Mouse (Mus musculus) heart, adult 10 weeks (tissue): ENCODE results near the gene Malrd1. TPM values are rescaled to one million over a fixed set of nuclear protein-coding genes. Genes with fewer than 3 reads are reported as not detected.

Experiments used
- polyA plus RNA-seq: library from polyadenylated mRNA; stranded (reverse); fragments of 350-450 nt; fragmentation: Illumina TruSeq; extraction: RNeasy Lipid Tissue Mini Kit (QIAGEN cat#74804); gene quantifications from one replicate; pipeline ENCODE4 v1.2.3, GENCODE M21; 2014; ENCODE audit warnings: low read depth, low replicate concordance

Gene Malrd1
- polyA plus RNA-seq: not detected

DNA sequence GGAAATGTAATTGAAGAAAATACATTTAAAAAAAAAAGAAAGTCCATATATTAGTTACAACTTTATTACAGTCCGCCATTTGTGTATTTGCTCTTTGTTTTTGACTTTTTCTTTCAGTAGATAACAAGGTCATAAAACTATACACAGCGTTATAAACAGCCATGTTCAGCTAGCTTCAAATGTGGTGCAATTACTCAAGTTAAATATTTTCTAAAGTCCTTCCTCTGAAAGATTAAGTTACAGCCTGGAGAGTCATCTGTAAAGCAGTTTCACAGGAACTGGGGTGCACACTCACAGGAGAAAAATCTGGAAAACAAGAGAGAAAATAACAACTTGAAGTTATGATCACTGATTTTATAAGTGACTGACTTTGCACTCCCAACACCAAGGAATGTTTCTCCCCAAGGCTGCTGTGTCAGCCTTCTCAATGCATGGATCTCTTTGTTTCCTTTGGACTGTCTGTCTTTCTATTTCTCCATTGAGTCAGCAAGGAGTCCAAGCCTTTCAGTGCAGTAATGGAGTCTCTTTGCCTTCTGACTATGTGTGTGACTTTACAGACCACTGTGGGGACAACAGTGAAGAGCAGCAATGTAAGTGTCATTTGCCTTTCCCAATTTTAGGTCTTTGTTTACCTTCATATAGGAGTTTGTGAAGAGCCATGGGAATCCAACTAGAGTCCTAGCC is at the start of gene Malrd1:
TSS of gene Malrd1 (plus strand) at position 239 of the 684 bp plus-strand sequence.

